Mouse (Mus musculus) kidney, adult 2 months (tissue): Measurements from ENCODE around the gene Rerg.

Experiments used
- CTCF ChIP-seq: fragments of 200-500 bp; conservative IDR thresholded peaks from 2 replicates; pipeline ENCODE4 v1.5.1; 2011; ENCODE audit warnings: low read depth, mild to moderate bottlenecking, control low read depth, low read length, moderate library complexity, mixed read lengths; ENCODE audit not compliant: insufficient read depth, insufficient read length
- POLR2A ChIP-seq: fragments of 200-500 bp; IDR thresholded peaks from one replicate; pipeline ENCODE4 v1.6.1; 2011; ENCODE audit warnings: low read depth, low read length, control low read depth

GRCm38 (mm10) chr6:137064786-137065185, 105.5 kb downstream of the Rerg start:
- no peak for TF ChIP-seq POLR2A
- TF ChIP-seq CTCF = no peak
